Mouse (Mus musculus): ENCODE results near the gene Ntn1. TPM values are rescaled to one million over a fixed set of nuclear protein-coding genes. Genes with fewer than 3 reads are reported as not detected.

Ntn1 gene
- polyA plus RNA-seq, 1 experiment from 2014 or later = 14.8 TPM

DNA sequence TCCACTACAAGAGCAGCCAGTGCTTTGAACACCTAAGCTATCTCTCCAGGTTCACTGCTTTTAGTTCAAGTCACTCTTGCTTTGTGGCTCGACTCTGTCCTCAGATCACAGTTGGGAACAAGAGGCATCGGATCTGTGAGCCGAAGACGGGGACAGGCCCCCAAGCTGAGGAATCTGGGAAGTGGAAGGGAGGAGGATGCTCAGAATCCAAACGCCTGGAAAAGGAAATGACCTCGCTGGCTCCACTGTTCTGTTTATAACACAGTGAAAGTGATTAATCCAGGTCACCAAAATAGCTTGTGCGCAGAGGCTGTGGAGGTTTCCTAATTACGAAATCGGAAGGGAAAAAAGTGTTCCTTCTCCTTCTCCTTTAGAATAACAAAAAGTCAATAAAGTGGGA, 56.4 kb downstream of the Ntn1 start:
- no peak for ATAC-seq (ENCODE audit: insufficient number of reproducible peaks, insufficient read depth, low FRiP score, low TSS enrichment)
- no peaks in the 10 kb centered on the region for H3K36me3 ChIP-seq
- 60% methylated on average over 9 of the region's 9 CpGs for WGBS
- H3K27ac ChIP-seq = no peak overlapping the region
- H3K4me1 ChIP-seq = peaks cover 20% of the 10 kb centered on the region; the same call in 1 of the 2 replicates
- no peak overlapping the region for H3K4me3 ChIP-seq
- H3K9ac ChIP-seq = no peak overlapping the region
- H3K4me2 ChIP-seq (replicated peaks) = no peak overlapping the region
- H3K27me3 ChIP-seq = no peaks in the 10 kb centered on the region
- no peaks in the 10 kb centered on the region for H3K9me3 ChIP-seq

DNA sequence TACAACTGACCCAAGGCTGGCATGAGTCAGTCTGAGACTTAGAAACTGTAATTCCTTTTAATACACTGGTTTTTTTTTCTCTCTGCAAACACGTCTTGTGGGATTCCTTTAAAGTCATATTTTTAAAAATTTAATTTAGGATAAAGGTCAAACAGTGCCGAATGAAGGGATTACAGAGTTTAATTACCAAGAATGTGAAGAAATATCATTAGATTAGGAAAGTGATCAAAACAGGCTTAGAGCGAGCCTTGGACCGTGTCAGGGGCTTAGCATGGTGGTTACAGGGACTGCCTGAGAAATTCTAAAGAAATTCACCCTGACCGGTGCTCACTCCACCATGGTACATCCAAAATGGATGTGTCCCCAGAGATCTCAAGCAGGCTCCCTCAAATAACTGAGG, 57.9 kb downstream of the Ntn1 start:
- Histone ChIP-seq H3K4me1 (peaks cover 20% of the 10 kb centered on the region; the same call in 1 of the 2 replicates), H3K27me3 (no peaks in the 10 kb centered on the region), H3K36me3 (no peaks in the 10 kb centered on the region), H3K4me3 (no peak overlapping the region), H3K9ac (no peak overlapping the region), H3K9me3 (no peaks in the 10 kb centered on the region), H3K27ac (no peak overlapping the region), H3K4me2 (replicated peaks) (no peak overlapping the region)
- 78% methylated on average over 5 of the region's 5 CpGs for WGBS
- ATAC-seq (ENCODE audit: insufficient number of reproducible peaks, insufficient read depth, low FRiP score, low TSS enrichment) = no peak

DNA sequence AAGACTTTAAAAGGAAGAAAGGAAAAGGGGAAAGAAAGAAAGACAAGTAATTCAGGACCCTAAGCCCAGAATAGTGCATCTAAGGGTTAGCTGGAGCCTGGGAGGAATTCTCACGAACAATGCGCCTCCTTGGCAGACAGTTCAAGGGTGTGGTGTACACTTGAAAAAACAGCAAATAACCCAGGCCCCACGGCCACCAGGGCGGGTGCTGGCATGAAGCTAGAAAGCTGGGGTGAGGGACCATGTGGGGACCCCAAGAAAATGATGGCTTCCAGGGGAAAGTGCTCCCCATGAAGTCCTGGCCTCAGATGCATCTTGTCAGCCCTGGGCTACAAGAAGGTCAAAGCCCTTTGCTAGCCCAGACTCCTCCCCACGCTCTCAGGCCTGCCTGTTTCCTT, 58.6 kb downstream of the Ntn1 start:
- Histone ChIP-seq H3K27ac (no peak overlapping the region), H3K36me3 (no peaks in the 10 kb centered on the region)
- 72% methylated on average over 5 of the region's 5 CpGs for WGBS

DNA sequence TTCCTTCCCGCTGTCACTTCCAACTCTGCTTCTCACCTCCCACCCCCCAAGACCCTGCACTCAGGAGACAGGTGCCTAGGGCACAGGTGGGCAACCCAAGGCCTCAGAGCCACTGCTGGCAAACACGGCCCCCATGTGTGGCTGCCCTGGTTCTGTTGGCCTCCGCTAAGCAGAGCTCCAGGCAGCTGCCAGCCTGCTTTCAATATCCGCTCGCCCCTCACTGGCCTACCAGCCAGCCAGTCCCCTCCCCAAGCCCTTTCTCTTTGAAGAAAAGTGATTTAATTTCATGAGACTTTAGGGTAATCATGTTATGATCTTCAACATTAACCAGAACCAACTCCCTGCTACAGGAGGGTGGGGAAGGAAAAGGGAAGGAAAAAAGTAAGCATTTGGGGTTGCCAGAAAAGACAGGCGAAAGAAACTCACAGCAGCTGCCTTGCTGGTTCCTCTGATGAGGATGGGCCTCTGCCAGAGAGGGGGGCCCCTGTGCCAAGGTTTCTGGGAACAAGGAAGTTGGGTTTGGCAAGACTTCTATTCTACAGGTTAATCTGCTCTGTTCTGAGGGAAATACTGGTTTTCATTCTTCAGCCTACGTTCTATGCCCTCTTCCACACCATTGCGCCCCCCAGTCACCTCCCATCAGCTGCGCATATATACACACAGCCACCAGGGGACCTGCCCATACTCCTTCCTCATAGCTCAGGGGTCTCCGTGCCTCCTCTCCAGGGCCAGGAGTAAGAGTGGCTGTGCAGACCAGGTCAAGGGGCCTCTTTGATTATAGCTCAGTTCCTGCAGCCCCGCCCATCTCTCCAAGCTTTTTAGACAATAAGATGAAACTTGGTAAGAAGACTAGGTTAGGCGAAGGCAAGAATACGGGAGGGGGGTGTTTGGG, 59.3 kb downstream of the Ntn1 start:
- Histone ChIP-seq H3K27ac (0 out of 2 replicates have a peak overlapping the region, but pooled peaks have one; percentile 1), H3K36me3 (no peaks in the 10 kb centered on the region), H3K27me3 (no peaks in the 10 kb centered on the region), H3K4me1 (peaks cover 20% of the 10 kb centered on the region; the same call in 1 of the 2 replicates), H3K9ac (no peak overlapping the region), H3K4me2 (replicated peaks) (no peak overlapping the region), H3K4me3 (no peak overlapping the region), H3K9me3 (no peaks in the 10 kb centered on the region)
- 61% methylated on average over 13 of the region's 13 CpGs for WGBS
- ATAC-seq (ENCODE audit: insufficient number of reproducible peaks, insufficient read depth, low FRiP score, low TSS enrichment) = 0 out of 2 replicates have a peak, but pooled peaks have one; percentile 52

More for the DNA sequence above, 58.6 kb downstream of the Ntn1 start:
- Histone ChIP-seq H3K4me2 (replicated peaks) (no peak overlapping the region), H3K9me3 (no peaks in the 10 kb centered on the region), H3K4me3 (no peak overlapping the region), H3K27me3 (no peaks in the 10 kb centered on the region), H3K9ac (no peak overlapping the region), H3K4me1 (peaks cover 20% of the 10 kb centered on the region; the same call in 1 of the 2 replicates)
- no peak for ATAC-seq (ENCODE audit: insufficient number of reproducible peaks, insufficient read depth, low FRiP score, low TSS enrichment)

- no peak for ATAC-seq (ENCODE audit: insufficient number of reproducible peaks, insufficient read depth, low FRiP score, low TSS enrichment)
- peaks cover 20% of the 10 kb centered on the region; the same call in 1 of the 2 replicates for H3K4me1 ChIP-seq
- H3K27ac ChIP-seq = no peak overlapping the region
- no peaks in the 10 kb centered on the region for H3K36me3 ChIP-seq
- no peak overlapping the region for H3K4me3 ChIP-seq
- no peaks in the 10 kb centered on the region for H3K9me3 ChIP-seq
- 87% methylated on average over 3 of the region's 3 CpGs for WGBS
- H3K9ac ChIP-seq = no peak overlapping the region
- H3K4me2 ChIP-seq (replicated peaks) = no peak overlapping the region
- H3K27me3 ChIP-seq = no peaks in the 10 kb centered on the region
Observed at GRCm38 (mm10) chr11:68340366-68340765, 60.3 kb downstream of the Ntn1 start.

- H3K27me3 ChIP-seq = no peaks in the 10 kb centered on the region
- no peak overlapping the region for H3K27ac ChIP-seq
- no peak for ATAC-seq (ENCODE audit: insufficient number of reproducible peaks, insufficient read depth, low FRiP score, low TSS enrichment)
- H3K4me3 ChIP-seq = no peak overlapping the region
- no peaks in the 10 kb centered on the region for H3K9me3 ChIP-seq
- 90% methylated on average over 13 of the region's 13 CpGs for WGBS
- H3K4me1 ChIP-seq = peaks cover 20% of the 10 kb centered on the region; the same call in 1 of the 2 replicates
- H3K4me2 ChIP-seq (replicated peaks) = no peak overlapping the region
- H3K36me3 ChIP-seq = no peaks in the 10 kb centered on the region
- no peak overlapping the region for H3K9ac ChIP-seq
Observed at GRCm38 (mm10) chr11:68339856-68340255, 60.8 kb downstream of the Ntn1 start.

- Histone ChIP-seq H3K4me3 (no peak overlapping the region), H3K27me3 (no peaks in the 10 kb centered on the region), H3K36me3 (no peaks in the 10 kb centered on the region), H3K4me2 (replicated peaks) (no peak overlapping the region), H3K4me1 (peaks cover 20% of the 10 kb centered on the region; the same call in 1 of the 2 replicates), H3K9me3 (no peaks in the 10 kb centered on the region), H3K27ac (no peak overlapping the region), H3K9ac (no peak overlapping the region)
- ATAC-seq (ENCODE audit: insufficient number of reproducible peaks, insufficient read depth, low FRiP score, low TSS enrichment) = no peak
- WGBS = 93% methylated on average over 7 of the region's 7 CpGs
Observed at GRCm38 (mm10) chr11:68339331-68339730, 61.3 kb downstream of the Ntn1 start.

DNA sequence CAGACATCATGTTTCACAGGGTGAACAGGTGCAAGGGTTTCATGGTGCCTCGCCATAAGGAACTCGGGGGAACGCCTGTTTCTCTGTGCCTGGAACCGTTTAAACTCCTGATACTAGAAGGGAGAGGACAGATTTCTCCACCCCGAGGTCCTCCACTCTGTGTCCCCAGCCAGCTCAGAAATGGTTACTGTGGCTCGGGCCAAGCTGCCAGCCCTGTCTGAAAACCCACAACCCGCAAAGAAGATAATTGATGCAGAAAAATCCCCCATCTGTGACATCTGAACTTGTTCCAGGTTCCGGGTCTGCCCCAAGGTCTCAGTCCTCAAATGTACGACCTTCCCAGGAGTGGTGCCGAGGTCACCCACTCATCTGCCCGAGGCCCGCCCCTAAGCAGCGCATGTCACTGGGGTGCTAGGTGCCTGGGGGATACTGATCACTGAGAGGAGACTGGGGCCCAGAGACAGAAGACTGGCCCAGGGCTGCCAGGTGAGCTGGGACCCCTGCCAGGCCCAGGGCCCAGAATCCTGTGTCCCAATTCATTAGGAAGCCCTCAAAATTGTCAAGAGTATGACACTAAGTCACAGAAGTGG, 68.9 kb downstream of the Ntn1 start:
- H3K4me3 ChIP-seq = no peak overlapping the region
- WGBS = 80% methylated on average over 13 of the region's 13 CpGs
- ATAC-seq (ENCODE audit: insufficient number of reproducible peaks, insufficient read depth, low FRiP score, low TSS enrichment) = no peak
- H3K9ac ChIP-seq = no peak overlapping the region
- no peaks in the 10 kb centered on the region for H3K9me3 ChIP-seq
- H3K27me3 ChIP-seq = no peaks in the 10 kb centered on the region
- no peak overlapping the region for H3K27ac ChIP-seq
- H3K4me1 ChIP-seq = no peaks in the 10 kb centered on the region
- no peaks in the 10 kb centered on the region for H3K36me3 ChIP-seq
- no peak overlapping the region for H3K4me2 ChIP-seq (replicated peaks)

DNA sequence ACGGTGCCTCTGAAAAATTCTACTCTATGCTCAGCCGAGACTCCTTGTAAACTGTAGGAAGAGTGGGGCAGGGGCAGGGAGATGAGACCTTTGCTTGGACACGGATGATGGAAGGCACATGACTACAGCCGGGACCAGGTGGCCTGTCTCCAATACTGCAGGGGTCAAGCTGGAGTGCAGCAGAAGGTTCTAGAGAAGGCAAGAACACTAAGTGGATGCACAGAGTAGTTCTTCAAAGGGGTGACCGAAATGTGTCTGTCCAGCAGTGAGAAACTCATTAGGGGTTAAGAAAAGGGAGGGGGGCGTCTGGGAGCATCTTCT, 69.5 kb downstream of the Ntn1 start:
- H3K9me3 ChIP-seq = no peaks in the 10 kb centered on the region
- no peaks in the 10 kb centered on the region for H3K36me3 ChIP-seq
- H3K4me2 ChIP-seq (replicated peaks) = no peak overlapping the region
- no peak for ATAC-seq (ENCODE audit: insufficient number of reproducible peaks, insufficient read depth, low FRiP score, low TSS enrichment)
- no peak overlapping the region for H3K9ac ChIP-seq
- no peak overlapping the region for H3K4me3 ChIP-seq
- H3K27me3 ChIP-seq = no peaks in the 10 kb centered on the region
- H3K4me1 ChIP-seq = no peaks in the 10 kb centered on the region
- no peak overlapping the region for H3K27ac ChIP-seq
- 67% methylated on average over 6 of the region's 6 CpGs for WGBS

- WGBS = 53% methylated on average over 10 of the region's 10 CpGs
- H3K36me3 ChIP-seq = no peaks in the 10 kb centered on the region
- no peak overlapping the region for H3K4me3 ChIP-seq
- no peak overlapping the region for H3K9ac ChIP-seq
- no peaks in the 10 kb centered on the region for H3K4me1 ChIP-seq
- ATAC-seq (ENCODE audit: insufficient number of reproducible peaks, insufficient read depth, low FRiP score, low TSS enrichment) = no peak
- no peak overlapping the region for H3K4me2 ChIP-seq (replicated peaks)
- H3K27me3 ChIP-seq = no peaks in the 10 kb centered on the region
- no peak overlapping the region for H3K27ac ChIP-seq
- H3K9me3 ChIP-seq = no peaks in the 10 kb centered on the region
Observed at GRCm38 (mm10) chr11:68330398-68331116, 70.1 kb downstream of the Ntn1 start.

DNA sequence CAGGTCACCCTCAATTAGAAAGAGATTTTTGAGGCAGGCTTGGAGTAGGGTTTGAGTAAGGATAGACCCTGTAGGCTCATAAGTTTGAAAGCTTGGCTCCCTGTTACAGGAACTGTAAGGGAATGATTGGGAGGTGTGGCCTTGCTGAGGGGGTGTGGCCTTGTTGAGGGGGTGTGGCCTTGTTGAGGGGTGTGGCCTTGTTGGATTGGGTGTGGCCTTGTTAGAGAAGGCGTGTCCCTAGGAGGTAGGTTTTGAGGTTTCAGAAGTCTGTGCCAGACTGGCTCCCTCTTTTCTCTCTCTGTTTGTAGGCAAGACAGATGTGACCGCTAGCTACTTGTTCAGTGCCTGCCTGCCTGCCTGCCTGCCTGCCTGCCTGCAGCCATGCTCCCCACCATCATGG, 75.8 kb downstream of the Ntn1 start:
- no peak overlapping the region for H3K27ac ChIP-seq
- no peak overlapping the region for H3K4me2 ChIP-seq (replicated peaks)
- H3K27me3 ChIP-seq = no peaks in the 10 kb centered on the region
- no peaks in the 10 kb centered on the region for H3K4me1 ChIP-seq
- WGBS = 91% methylated on average over 2 of the region's 2 CpGs
- H3K9ac ChIP-seq = no peak overlapping the region
- H3K36me3 ChIP-seq = no peaks in the 10 kb centered on the region
- ATAC-seq (ENCODE audit: insufficient number of reproducible peaks, insufficient read depth, low FRiP score, low TSS enrichment) = no peak
- no peaks in the 10 kb centered on the region for H3K9me3 ChIP-seq
- H3K4me3 ChIP-seq = no peak overlapping the region
